Mouse (Mus musculus) liver, adult 2 months (tissue): ENCODE measurements at regions not wholly inside any gene's neighbourhood (a gene's known extent, or its start where the extent isn't known, plus 50 kb on each side); places are given as distances from the start of the nearest gene placed in this dataset.

Source experiments
- DNase-seq: peaks from one replicate; pipeline ENCODE4 v3.0.0-alpha.2; 2011; ENCODE audit warnings: low read depth, low spot score; ENCODE audit errors: extremely low read depth
- H3K27ac ChIP-seq: fragments of 200-500 bp; replicated peaks from 2 replicates; pipeline ENCODE4 v1.5.1; 2012; ENCODE audit warnings: low read depth, mild to moderate bottlenecking, control low read depth, inconsistent platforms, low read length; ENCODE audit not compliant: insufficient read depth
- H3K27me3 ChIP-seq: fragments of 200-500 bp; 2 replicates; pipeline ENCODE4 v1.6.1; 2012; ENCODE audit warnings: mild to moderate bottlenecking, moderate library complexity, low read length, inconsistent platforms; ENCODE audit not compliant: control insufficient read depth, insufficient read depth
- H3K36me3 ChIP-seq: fragments of 200-500 bp; 2 replicates; pipeline ENCODE4 v1.6.1; 2012; ENCODE audit warnings: low read length, inconsistent platforms; ENCODE audit not compliant: control insufficient read depth, insufficient read depth
- H3K4me1 ChIP-seq: fragments of 200-500 bp; 2 replicates; pipeline ENCODE4 v1.6.1; 2011; ENCODE audit warnings: low read length; ENCODE audit not compliant: control insufficient read depth, insufficient read depth
- H3K4me3 ChIP-seq: fragments of 200-500 bp; 2 replicates; pipeline ENCODE4 v1.5.1; 2011; ENCODE audit warnings: low read depth, mild to moderate bottlenecking, control low read depth, low read length, moderate library complexity; ENCODE audit not compliant: insufficient read depth
- H3K79me2 ChIP-seq: fragments of 200-500 bp; 2 replicates; pipeline ENCODE4 v1.6.1; 2012; ENCODE audit warnings: inconsistent platforms, mild to moderate bottlenecking, low read length, moderate library complexity; ENCODE audit not compliant: control insufficient read depth, insufficient read depth
- H3K9ac ChIP-seq: fragments of 200-500 bp; 2 replicates; pipeline ENCODE4 v1.6.1; 2012; ENCODE audit warnings: low read depth, mild to moderate bottlenecking, control low read depth, inconsistent platforms, low read length
- CTCF ChIP-seq: fragments of 200-500 bp; IDR thresholded peaks from 2 replicates; pipeline ENCODE4 v1.5.1; 2011; ENCODE audit warnings: low read depth, low read length, control low read depth
- POLR2A ChIP-seq: fragments of 200-500 bp; IDR thresholded peaks from 2 replicates; pipeline ENCODE4 v1.6.1; 2011; ENCODE audit warnings: low read length, control low read depth; ENCODE audit not compliant: insufficient read depth; ENCODE audit errors: extremely low read depth
- WGBS: fragments of 180-500 bp; shearing (Covaris S2); methylation state at CpG from one replicate; pipeline ENCODE4 v1.1.7; 2018; 5-methylcytosine and 5-hydroxymethylcytosine counted together

GRCm38 (mm10) chr17:15291626-15292025, 85.0 kb downstream of the Dll1 start:
- Histone ChIP-seq H3K36me3 (no peaks in the 10 kb centered on the region), H3K27me3 (peaks cover 4% of the 10 kb centered on the region; the same call in 1 of the 2 replicates), H3K79me2 (no peaks in the 10 kb centered on the region), H3K27ac (no peak overlapping the region), H3K9ac (no peak overlapping the region), H3K4me1 (0 out of 2 replicates have a peak, but pooled peaks cover 3% of the 10 kb centered on the region), H3K4me3 (no peak overlapping the region)
- TF ChIP-seq CTCF = no peak
- TF ChIP-seq POLR2A = no peak
- WGBS = 67% methylated on average over 4 of the region's 4 CpGs
- no peak for DNase-seq

DNA sequence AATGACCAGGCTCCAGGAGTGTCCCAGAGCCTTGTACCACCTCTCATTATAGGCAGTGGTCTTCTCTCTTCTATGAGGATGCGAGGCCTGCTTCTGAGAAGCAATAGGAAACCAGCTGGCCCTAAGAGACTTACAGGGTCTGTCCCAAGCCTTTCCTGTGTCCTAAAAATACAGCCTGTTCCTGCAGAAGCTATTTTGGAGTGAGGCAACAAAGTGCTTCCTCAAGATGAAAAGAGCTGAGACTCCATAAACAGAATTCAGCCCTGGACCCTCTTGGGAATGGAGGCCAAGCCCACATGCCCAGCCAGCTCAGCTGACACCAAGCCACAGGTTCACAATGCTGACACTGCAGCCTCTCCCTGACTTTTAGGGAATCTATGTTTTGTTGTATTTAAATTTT, 86.3 kb downstream of the Dll1 start:
- Histone ChIP-seq H3K4me3 (no peak overlapping the region), H3K27ac (no peak overlapping the region), H3K27me3 (peaks cover 4% of the 10 kb centered on the region; the same call in 1 of the 2 replicates), H3K79me2 (no peaks in the 10 kb centered on the region), H3K9ac (no peak overlapping the region), H3K36me3 (no peaks in the 10 kb centered on the region), H3K4me1 (0 out of 2 replicates have a peak, but pooled peaks cover 3% of the 10 kb centered on the region)
- WGBS = 84% methylated on average over 1 of the region's 1 CpGs
- no peak for DNase-seq
- no peak for TF ChIP-seq POLR2A
- TF ChIP-seq CTCF = no peak

DNA sequence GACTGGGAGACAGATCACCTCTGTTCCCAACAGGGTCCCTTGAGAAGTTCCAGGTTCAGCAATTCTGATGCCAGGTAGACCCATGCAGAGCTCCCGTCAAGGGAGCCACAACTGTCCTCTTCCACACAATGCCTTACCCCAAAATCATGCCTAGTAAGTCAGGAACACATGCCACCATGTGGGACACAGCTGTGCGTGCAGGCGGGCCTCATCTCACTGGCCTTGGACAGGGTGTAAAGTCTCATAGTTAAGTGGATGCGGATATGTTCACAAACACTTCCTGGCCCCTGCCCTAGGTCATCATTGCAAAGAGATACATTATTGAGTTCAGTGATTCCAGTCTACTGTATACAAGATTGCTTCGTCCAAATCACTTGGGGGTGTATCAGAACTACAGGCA, 87.6 kb downstream of the Dll1 start:
- H3K4me1 ChIP-seq = 0 out of 2 replicates have a peak, but pooled peaks cover 5% of the 10 kb centered on the region
- no peak for DNase-seq
- H3K4me3 ChIP-seq = no peak overlapping the region
- no peak overlapping the region for H3K9ac ChIP-seq
- WGBS = 74% methylated on average over 5 of the region's 5 CpGs
- no peak overlapping the region for H3K27ac ChIP-seq
- H3K36me3 ChIP-seq = no peaks in the 10 kb centered on the region
- TF ChIP-seq POLR2A = no peak
- no peak for TF ChIP-seq CTCF
- peaks cover 1% of the 10 kb centered on the region; the same call in 1 of the 2 replicates for H3K27me3 ChIP-seq
- H3K79me2 ChIP-seq = no peaks in the 10 kb centered on the region

GRCm38 (mm10) chr17:15288640-15289039, 88.0 kb downstream of the Dll1 start:
- no peak for TF ChIP-seq POLR2A
- TF ChIP-seq CTCF = no peak
- WGBS = 88% methylated on average over 8 of the region's 8 CpGs
- no peak for DNase-seq

DNA sequence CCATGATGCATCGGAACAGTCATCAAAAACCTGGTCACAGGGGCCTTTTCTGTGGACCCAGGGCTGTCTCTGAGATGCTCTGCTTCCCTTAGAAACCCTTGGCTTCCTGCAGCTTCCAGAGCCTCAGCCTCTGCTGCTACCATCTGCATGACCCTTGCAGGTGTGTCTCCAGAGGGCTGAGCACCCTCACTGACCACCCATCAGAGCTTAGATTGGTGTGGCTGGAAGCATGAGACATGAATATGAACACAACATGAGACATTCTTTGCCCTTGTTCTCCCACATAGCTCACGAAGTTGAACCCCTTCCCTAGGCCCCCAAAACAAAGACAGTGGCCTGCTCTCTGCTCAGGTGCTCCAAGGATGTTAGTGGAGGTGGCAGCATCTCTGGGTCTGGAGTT, 90.1 kb downstream of the Dll1 start:
- Histone ChIP-seq H3K9ac (no peak overlapping the region), H3K27ac (no peak overlapping the region), H3K79me2 (no peaks in the 10 kb centered on the region), H3K4me3 (no peak overlapping the region), H3K36me3 (no peaks in the 10 kb centered on the region), H3K4me1 (0 out of 2 replicates have a peak, but pooled peaks cover 5% of the 10 kb centered on the region), H3K27me3 (no peaks in the 10 kb centered on the region)
- DNase-seq = no peak
- no peak for TF ChIP-seq CTCF
- no peak for TF ChIP-seq POLR2A
- WGBS = 86% methylated on average over 2 of the region's 2 CpGs

More at GRCm38 (mm10) chr17:15288640-15289039, 88.0 kb downstream of the Dll1 start:
- Histone ChIP-seq H3K4me3 (no peak overlapping the region), H3K4me1 (0 out of 2 replicates have a peak, but pooled peaks cover 5% of the 10 kb centered on the region), H3K9ac (no peak overlapping the region), H3K27ac (no peak overlapping the region), H3K79me2 (no peaks in the 10 kb centered on the region), H3K36me3 (no peaks in the 10 kb centered on the region), H3K27me3 (no peaks in the 10 kb centered on the region)

- H3K27ac ChIP-seq = no peak overlapping the region
- H3K4me3 ChIP-seq = no peak overlapping the region
- no peaks in the 10 kb centered on the region for H3K79me2 ChIP-seq
- H3K36me3 ChIP-seq = no peaks in the 10 kb centered on the region
- TF ChIP-seq CTCF (no peak), POLR2A (no peak)
- H3K27me3 ChIP-seq = no peaks in the 10 kb centered on the region
- WGBS = 52% methylated on average over 7 of the region's 7 CpGs
- 0 out of 2 replicates have a peak, but pooled peaks cover 5% of the 10 kb centered on the region for H3K4me1 ChIP-seq
- DNase-seq = peak; percentile 49
- no peak overlapping the region for H3K9ac ChIP-seq
Measured at GRCm38 (mm10) chr17:15285399-15286043, 91.2 kb downstream of the Dll1 start.
